Mouse (Mus musculus): ENCODE data around the gene Numbl.

DNA sequence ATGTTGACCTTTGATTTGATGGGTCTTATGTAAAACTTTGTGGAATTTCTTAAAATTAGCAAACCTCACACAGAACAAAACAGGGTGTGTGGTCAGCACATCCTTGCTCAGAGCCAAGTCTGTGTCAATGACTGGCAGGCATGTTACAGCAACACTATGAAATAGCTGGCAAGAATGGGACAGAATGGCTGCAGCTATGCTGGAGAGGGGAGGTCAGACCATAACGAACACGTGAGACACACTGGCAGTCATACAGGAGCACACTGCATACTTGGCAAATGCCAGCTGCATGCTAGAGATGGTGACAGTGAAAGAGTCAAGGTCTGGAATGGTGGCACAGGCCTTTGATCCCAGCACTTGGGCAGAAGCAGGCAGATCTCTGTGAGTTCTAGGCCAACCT lies 22.5 kb upstream of the Numbl start:
- TF ChIP-seq POLR2A (IDR thresholded peaks at IDR 0.05; ENCODE audit: borderline replicate concordance, insufficient read depth, low read length) (no peak), CTCF (IDR thresholded peaks at IDR 0.05; ENCODE audit: borderline replicate concordance, insufficient read depth, low read depth, low read length) (no peak)

Measured in cerebellum, adult 2 months (tissue).